Mouse (Mus musculus) hindbrain, embryonic 11.5 days (tissue): ENCODE results near the gene Tbk1. TPM values are rescaled to one million over a fixed set of nuclear protein-coding genes. Genes with fewer than 3 reads are reported as not detected.
A peak's percentile ranks its signal among the peaks of the same experiment; 100 is the strongest.

Experiments used
- ATAC-seq: fragments of 200-750 bp; cut with Nextera tagmentation; 2 replicates; pipeline ENCODE4 v1.8.0; 2017; ENCODE audit warnings: mild to moderate bottlenecking, moderate TSS enrichment, moderate library complexity; ENCODE audit not compliant: low FRiP score
- DNase-seq: peaks from one replicate; pipeline ENCODE4 v3.0.0-alpha.2; 2015; ENCODE audit warnings: low spot score
- H3K27ac ChIP-seq: fragments of 300-500 bp; sonication (generic); 2 replicates; pipeline ENCODE4 v1.5.1; 2014; ENCODE audit warnings: mild to moderate bottlenecking, low read depth, low read length
- H3K27me3 ChIP-seq: fragments of 300-500 bp; sonication (generic); 2 replicates; pipeline ENCODE4 v1.6.1; 2014; ENCODE audit warnings: mild to moderate bottlenecking, low read length, moderate library complexity, mixed read lengths; ENCODE audit not compliant: control insufficient read depth, insufficient read depth
- H3K36me3 ChIP-seq: fragments of 300-500 bp; sonication (generic); 2 replicates; pipeline ENCODE4 v1.6.1; 2014; ENCODE audit warnings: mild to moderate bottlenecking, low read length, moderate library complexity, mixed read lengths; ENCODE audit not compliant: control insufficient read depth, insufficient read depth
- H3K4me1 ChIP-seq: fragments of 300-500 bp; sonication (generic); replicated peaks from 2 replicates; pipeline ENCODE4 v1.6.1; 2014; ENCODE audit warnings: low read length, mixed read lengths; ENCODE audit not compliant: control insufficient read depth, insufficient read depth
- H3K4me2 ChIP-seq: fragments of 300-500 bp; sonication (generic); replicated peaks from 2 replicates; pipeline ENCODE4 v1.6.1; 2014; ENCODE audit warnings: mild to moderate bottlenecking, low read depth, low read length
- H3K4me3 ChIP-seq: fragments of 300-500 bp; sonication (generic); 2 replicates; pipeline ENCODE4 v1.5.1; 2014; ENCODE audit warnings: low read depth, low read length
- H3K9ac ChIP-seq: fragments of 300-500 bp; sonication (generic); 2 replicates; pipeline ENCODE4 v1.6.1; 2014; ENCODE audit warnings: low read depth, low read length
- H3K9me3 ChIP-seq: fragments of 300-500 bp; sonication (generic); 2 replicates; pipeline ENCODE4 v1.6.1; 2016; ENCODE audit warnings: low read length; ENCODE audit not compliant: control insufficient read depth
- WGBS: fragments of 180-500 bp; shearing (Covaris S2); extraction: QIAGEN DNeasy Blood & Tissue Kit; methylation state at CpG from one replicate; pipeline ENCODE4 v1.1.7; 2014; 5-methylcytosine and 5-hydroxymethylcytosine counted together
- polyA plus RNA-seq: library from polyadenylated mRNA; unstranded; fragments of >200 nt; fragmentation: Nextera tagmentation; extraction: Ambion mirVana; gene quantifications from 2 replicates; pipeline ENCODE4 v1.2.1, GENCODE M21; 2014

Tbk1 gene
- polyA plus RNA-seq, 1 experiment from 2014 or later: 36.4 TPM

DNA sequence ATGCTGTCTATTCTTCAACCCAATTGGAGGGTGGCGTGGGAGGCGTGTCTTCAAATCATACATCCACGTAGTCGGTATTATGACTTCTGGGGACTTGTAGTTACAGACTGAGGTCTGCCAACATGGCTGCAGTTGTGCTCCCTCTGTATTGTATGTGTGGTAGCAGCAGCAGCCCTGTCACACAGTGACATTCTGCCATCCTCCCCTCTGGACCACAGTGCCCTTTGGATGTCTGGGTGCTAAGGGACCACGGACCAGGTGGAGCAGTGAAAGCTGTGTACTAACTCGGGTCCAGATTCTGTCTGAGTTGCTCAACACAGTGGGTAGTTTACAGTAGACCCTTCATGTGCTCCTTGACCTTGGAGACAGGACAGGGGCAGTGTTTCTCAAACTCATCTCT is 43.0 kb downstream of the Tbk1 start:
- 93% methylated on average over 6 of the region's 6 CpGs for WGBS
- Histone ChIP-seq H3K9ac (no peak overlapping the region), H3K27ac (no peak overlapping the region), H3K36me3 (no peaks in the 10 kb centered on the region), H3K4me2 (no peak overlapping the region), H3K4me3 (no peak overlapping the region), H3K4me1 (no peaks in the 10 kb centered on the region), H3K9me3 (no peaks in the 10 kb centered on the region), H3K27me3 (no peaks in the 10 kb centered on the region)
- no peak for DNase-seq
- ATAC-seq: no peak

DNA sequence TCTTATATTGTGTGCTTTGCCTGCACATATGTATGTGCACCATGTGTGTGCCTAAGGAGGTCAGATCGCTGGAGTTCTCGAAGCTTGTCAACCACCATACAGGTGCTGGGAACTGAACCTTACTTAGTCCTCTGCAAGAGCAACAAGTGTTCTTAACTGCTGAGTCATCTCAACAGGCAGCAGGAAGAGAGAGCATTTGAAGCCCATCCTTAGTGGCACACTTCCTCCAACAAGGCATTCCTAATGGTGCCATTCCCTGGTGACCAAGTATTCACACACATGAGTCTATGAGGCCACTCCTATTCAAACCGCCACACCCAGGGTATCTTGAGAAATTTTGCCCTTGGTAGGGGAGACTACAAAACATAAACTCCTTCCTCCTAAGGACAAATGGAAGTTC is 44.4 kb downstream of the Tbk1 start:
- no peak overlapping the region for H3K9ac ChIP-seq
- H3K36me3 ChIP-seq: no peaks in the 10 kb centered on the region
- 93% methylated on average over 3 of the region's 3 CpGs for WGBS
- no peaks in the 10 kb centered on the region for H3K9me3 ChIP-seq
- no peak for ATAC-seq
- DNase-seq: no peak
- H3K4me2 ChIP-seq: no peak overlapping the region
- H3K27me3 ChIP-seq: no peaks in the 10 kb centered on the region
- H3K27ac ChIP-seq: no peak overlapping the region
- no peaks in the 10 kb centered on the region for H3K4me1 ChIP-seq
- no peak overlapping the region for H3K4me3 ChIP-seq

DNA sequence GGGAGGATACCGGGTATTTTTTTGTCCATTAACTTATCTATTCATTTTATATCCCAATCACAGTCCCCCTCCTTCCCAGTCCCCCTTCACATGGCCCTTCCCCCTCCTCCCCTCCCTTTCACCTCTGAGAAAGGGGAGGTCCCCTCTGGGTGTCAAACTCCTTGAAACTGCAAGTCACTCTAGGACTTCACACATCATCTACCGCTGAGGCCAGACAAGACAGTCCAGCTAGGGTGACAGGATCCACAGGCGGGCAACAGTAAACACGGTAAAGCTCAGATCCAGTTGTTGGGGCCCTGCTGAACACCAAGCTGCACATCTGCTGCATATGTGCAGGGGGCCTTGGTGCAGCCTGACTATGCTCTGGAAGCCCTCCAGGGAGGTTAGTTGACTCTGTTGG is 51.6 kb downstream of the Tbk1 start:
- H3K27me3 ChIP-seq: no peaks in the 10 kb centered on the region
- no peak for DNase-seq
- no peak overlapping the region for H3K4me2 ChIP-seq
- ATAC-seq: no peak
- H3K9ac ChIP-seq: no peak overlapping the region
- H3K4me1 ChIP-seq: no peaks in the 10 kb centered on the region
- H3K4me3 ChIP-seq: no peak overlapping the region
- whole genome bisulfite sequencing: 72% methylated on average over 4 of the region's 4 CpGs
- H3K36me3 ChIP-seq: no peaks in the 10 kb centered on the region
- no peak overlapping the region for H3K27ac ChIP-seq
- no peaks in the 10 kb centered on the region for H3K9me3 ChIP-seq

DNA sequence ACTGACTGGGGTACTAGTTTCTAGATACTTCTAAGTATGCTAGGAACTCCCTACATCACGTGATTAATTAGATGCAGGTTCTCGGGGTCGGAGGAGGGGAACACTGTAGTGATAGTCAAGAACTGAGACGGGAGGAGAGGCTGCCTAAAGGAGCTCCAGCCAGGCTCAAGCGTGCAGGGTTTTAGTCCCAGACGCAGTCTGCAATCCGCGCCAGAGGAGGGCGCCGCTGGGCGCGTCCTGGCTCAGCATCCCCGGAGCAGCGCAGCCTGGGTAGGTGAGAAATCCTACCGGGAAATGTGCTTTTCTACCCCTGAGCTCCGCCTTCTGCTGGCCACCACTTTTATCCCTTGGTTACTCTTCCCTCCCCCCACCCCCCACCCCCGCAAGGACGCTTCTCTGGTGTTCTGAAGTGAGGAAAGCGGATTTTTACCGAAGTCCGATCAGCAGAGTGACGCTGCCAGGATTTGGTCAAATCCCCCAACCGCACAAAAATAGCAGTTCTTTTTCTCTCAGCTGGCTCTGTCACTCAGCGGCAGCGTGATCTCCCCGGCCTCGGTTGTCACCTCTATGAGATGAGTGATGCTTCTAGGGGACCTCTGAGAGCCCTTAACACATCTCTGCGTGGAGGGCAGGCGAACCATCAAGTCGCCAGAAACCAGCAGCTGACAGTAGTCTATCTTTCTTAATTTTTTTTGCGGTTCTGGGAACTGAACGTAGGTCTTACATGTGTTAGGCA is 53.3 kb downstream of the Tbk1 start:
- Histone ChIP-seq H3K27me3 (no peaks in the 10 kb centered on the region), H3K27ac (no peak overlapping the region), H3K9ac (no peak overlapping the region), H3K9me3 (no peaks in the 10 kb centered on the region), H3K36me3 (no peaks in the 10 kb centered on the region), H3K4me3 (peak overlapping the region; percentile 24), H3K4me2 (peak overlapping the region; percentile 40), H3K4me1 (no peaks in the 10 kb centered on the region)
- 16% methylated on average over 32 of the region's 32 CpGs for WGBS
- ATAC-seq (peak; percentile 75), DNase-seq (peak; percentile 75)

DNA sequence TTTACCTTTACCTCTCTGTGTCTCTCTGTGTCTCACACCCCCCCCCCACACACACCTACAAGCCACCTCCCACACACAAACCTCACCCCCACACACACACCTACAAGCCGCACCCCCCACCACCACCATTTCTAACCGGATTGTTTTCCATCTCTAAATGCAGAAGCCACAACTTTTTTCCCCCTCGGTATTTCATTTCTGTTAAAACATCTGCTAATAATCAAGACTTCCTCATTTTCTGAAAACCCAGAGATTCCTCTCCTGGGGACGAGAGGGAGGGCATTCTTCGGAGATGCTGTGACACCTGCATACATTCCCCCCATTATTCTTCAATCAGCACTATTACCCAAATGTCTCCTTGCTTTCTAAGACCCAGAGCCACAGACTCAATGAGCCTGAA is 55.0 kb downstream of the Tbk1 start:
- no peaks in the 10 kb centered on the region for H3K4me1 ChIP-seq
- H3K27me3 ChIP-seq: no peaks in the 10 kb centered on the region
- no peaks in the 10 kb centered on the region for H3K9me3 ChIP-seq
- ATAC-seq (no peak), DNase-seq (no peak)
- no peak overlapping the region for H3K27ac ChIP-seq
- no peak overlapping the region for H3K4me3 ChIP-seq
- H3K9ac ChIP-seq: no peak overlapping the region
- no peaks in the 10 kb centered on the region for H3K36me3 ChIP-seq
- H3K4me2 ChIP-seq: no peak overlapping the region
- 73% methylated on average over 5 of the region's 5 CpGs for WGBS

DNA sequence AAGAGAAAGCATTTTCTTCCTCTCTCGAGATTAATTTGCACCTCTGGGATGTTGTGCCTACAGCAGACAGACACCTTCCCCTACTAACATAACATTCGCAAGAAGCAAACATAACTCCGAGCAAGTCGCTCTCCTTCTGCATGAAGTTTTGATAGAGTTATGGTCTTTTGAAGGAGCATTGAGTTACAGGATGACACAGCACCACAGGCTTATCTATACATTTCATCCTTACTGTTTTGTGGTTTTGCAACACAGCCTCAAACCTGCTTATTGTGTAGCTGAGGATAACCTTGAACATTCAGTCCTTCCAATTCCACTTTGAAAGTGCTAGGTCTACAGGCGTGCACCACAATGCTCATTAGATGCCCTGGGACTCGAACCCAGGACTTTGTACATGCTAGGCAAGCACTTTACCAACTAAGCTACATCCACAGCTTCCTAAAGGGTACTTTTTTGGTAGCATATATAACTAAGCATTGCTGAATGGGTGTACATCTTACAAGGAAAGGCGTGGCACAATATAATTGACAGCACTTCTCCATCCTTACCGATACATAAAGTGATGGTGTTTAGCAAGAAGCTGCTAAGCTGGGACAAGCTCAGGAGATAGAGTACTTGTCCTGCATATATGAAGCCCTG is 56.1 kb downstream of the Tbk1 start:
- Histone ChIP-seq H3K9ac (no peak overlapping the region), H3K4me1 (no peaks in the 10 kb centered on the region), H3K4me2 (no peak overlapping the region), H3K27ac (no peak overlapping the region), H3K9me3 (no peaks in the 10 kb centered on the region), H3K4me3 (no peak overlapping the region), H3K36me3 (no peaks in the 10 kb centered on the region), H3K27me3 (no peaks in the 10 kb centered on the region)
- no peak for DNase-seq
- ATAC-seq: no peak
- WGBS: 89% methylated on average over 8 of the region's 8 CpGs

DNA sequence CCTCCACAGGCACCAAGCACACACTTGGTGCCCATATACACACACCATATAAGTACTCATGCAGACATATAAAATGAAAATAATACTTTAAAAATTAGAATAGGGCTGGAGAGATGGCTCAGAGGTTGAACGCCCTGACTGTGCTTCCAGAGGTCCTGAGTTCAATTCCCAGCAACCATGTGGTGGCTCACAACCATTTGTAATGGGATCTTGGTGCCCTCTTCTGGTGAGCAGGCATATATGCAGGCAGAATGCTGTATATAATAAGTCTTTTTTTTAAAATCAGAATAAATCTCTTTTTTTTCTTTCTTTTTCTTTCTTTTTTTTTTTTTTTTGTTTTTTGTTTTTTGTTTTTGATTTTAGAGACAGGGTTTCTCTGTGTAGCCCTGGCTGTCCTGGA is 57.3 kb downstream of the Tbk1 start:
- H3K27ac ChIP-seq: no peak overlapping the region
- DNase-seq (no peak), ATAC-seq (no peak)
- no peaks in the 10 kb centered on the region for H3K36me3 ChIP-seq
- H3K4me2 ChIP-seq: no peak overlapping the region
- H3K9me3 ChIP-seq: no peaks in the 10 kb centered on the region
- no peak overlapping the region for H3K9ac ChIP-seq
- no peak overlapping the region for H3K4me3 ChIP-seq
- H3K27me3 ChIP-seq: no peaks in the 10 kb centered on the region
- 90% methylated on average over 1 of the region's 1 CpGs for WGBS
- no peaks in the 10 kb centered on the region for H3K4me1 ChIP-seq

DNA sequence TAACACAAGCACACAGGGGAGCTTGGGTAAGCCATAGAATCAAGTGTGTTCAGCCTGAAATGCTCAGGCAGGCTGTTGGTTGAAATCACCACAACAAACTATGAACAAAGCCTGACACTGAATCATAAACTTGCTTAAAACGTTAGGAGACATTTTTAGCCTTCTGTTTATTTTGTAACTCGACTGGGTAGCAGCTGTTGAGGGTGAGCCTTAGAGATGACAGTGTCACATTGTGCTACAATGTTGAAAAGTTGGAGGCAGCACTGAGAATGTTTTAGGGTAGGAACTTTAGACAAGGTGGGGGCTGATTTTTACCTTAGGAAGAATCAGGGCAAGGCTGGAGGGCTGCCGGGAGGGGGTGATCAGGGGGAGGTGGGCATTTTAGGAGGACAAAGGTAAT is 58.1 kb downstream of the Tbk1 start:
- Histone ChIP-seq H3K4me1 (no peaks in the 10 kb centered on the region), H3K27me3 (no peaks in the 10 kb centered on the region), H3K4me3 (no peak overlapping the region), H3K9me3 (no peaks in the 10 kb centered on the region), H3K9ac (no peak overlapping the region), H3K36me3 (no peaks in the 10 kb centered on the region), H3K27ac (no peak overlapping the region), H3K4me2 (no peak overlapping the region)
- DNase-seq (no peak), ATAC-seq (no peak)
- 82% methylated on average over 3 of the region's 3 CpGs for WGBS

DNA sequence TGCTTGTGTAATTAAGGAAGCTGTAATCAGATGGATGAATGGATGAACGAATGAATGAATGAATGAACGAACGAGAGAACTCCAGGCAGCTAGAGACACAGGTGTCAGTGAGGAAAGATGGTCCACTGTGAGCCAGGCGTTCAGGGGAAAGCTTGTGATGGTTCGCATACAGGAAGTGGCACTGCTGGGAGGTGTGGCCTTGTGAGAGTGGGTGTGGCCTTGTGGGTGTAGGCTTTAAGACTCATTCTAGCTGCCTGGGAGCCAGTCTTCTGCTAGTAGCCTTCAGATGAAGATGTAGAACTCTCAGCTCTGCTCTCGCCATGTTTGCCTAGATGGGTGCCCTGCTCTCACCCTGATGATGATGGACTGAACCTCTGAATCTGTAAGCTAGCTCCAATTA is 59.5 kb downstream of the Tbk1 start:
- DNase-seq (no peak), ATAC-seq (no peak)
- Histone ChIP-seq H3K9me3 (no peaks in the 10 kb centered on the region), H3K27ac (no peak overlapping the region), H3K4me3 (no peak overlapping the region), H3K4me2 (no peak overlapping the region), H3K36me3 (no peaks in the 10 kb centered on the region), H3K9ac (no peak overlapping the region), H3K4me1 (no peaks in the 10 kb centered on the region), H3K27me3 (no peaks in the 10 kb centered on the region)
- 85% methylated on average over 6 of the region's 6 CpGs for WGBS
